In the genomic region with DNA sequence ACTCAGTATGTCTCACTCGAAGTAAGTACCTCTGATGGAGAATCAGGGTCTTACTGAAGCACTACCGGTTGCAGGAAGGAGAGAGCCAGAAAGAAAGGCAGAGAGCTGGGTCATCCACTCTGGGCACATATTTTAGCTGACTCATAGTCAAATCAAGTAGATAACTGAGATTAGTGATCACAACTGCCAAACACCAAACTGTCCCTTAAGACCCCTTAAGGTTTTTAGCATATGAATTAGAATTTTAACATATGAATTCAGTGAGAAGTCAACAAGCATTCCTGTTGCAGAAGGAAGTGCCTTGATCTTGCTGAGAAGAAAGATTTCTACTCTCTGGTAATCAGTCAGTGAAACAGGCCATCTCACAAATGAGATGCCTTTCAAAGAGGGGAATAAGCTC, we compare ENCODE assay signal across 26 mouse cellular contexts.
"Had no signal": no experiment of that assay in that cellular context is flagged by ENCODE, and none has a peak within 500 bp of the region (broad histone marks: within the 10 kb centered on the region; RNA-seq: fewer than 3 reads in every experiment).

No protein-coding gene starts in this region.

- H3K9me3 ChIP-seq: embryonic facial prominence, embryonic 12.5 days; embryonic facial prominence, embryonic 13.5 days; embryonic facial prominence, embryonic 15.5 days; forebrain, embryonic 10.5 days; forebrain, embryonic 12.5 days; forebrain, embryonic 13.5 days; forebrain, embryonic 15.5 days; heart, embryonic 10.5 days had no signal

- H3K9ac ChIP-seq: embryonic facial prominence, embryonic 12.5 days; embryonic facial prominence, embryonic 13.5 days; embryonic facial prominence, embryonic 15.5 days; forebrain, embryonic 12.5 days; forebrain, embryonic 13.5 days; forebrain, embryonic 15.5 days; forebrain, postnatal 0 days; heart, embryonic 12.5 days had no signal

- H3K36me3 ChIP-seq: embryonic facial prominence, embryonic 10.5 days; embryonic facial prominence, embryonic 12.5 days; embryonic facial prominence, embryonic 13.5 days; embryonic facial prominence, embryonic 15.5 days; forebrain, embryonic 10.5 days; forebrain, embryonic 12.5 days; forebrain, embryonic 15.5 days; heart, embryonic 10.5 days; heart, embryonic 12.5 days had no signal

- H3K4me3 ChIP-seq: embryonic facial prominence, embryonic 10.5 days; embryonic facial prominence, embryonic 12.5 days; embryonic facial prominence, embryonic 13.5 days; embryonic facial prominence, embryonic 15.5 days; erythroblast, embryonic 14.5 days; forebrain, embryonic 10.5 days; forebrain, embryonic 12.5 days; forebrain, embryonic 13.5 days; forebrain, embryonic 15.5 days; gastrocnemius, adult 2 months; heart, adult 2 months; heart, embryonic 10.5 days; heart, embryonic 12.5 days had no signal

- ATAC-seq: forebrain, embryonic 13.5 days; forebrain, embryonic 14.5 days; forebrain, embryonic 15.5 days; forebrain, embryonic 16.5 days; forebrain, postnatal 0 days had no signal

- DNase-seq: cerebellum, postnatal 14 days; cerebellum, postnatal 25 days; cerebellum, postnatal 36 days; embryo, embryonic 11 days; forebrain, postnatal 0 days; gastrocnemius, adult 2 months; gastrocnemius, postnatal 10 days; gastrocnemius, postnatal 14 days; gastrocnemius, postnatal 25 days; gastrocnemius, postnatal 36 days; heart, adult 11 months; heart, adult 18-20 months; heart, adult 2 months had no signal

- H3K27ac ChIP-seq: embryonic facial prominence, embryonic 10.5 days; embryonic facial prominence, embryonic 12.5 days; embryonic facial prominence, embryonic 13.5 days; embryonic facial prominence, embryonic 15.5 days; forebrain, embryonic 10.5 days; forebrain, embryonic 12.5 days; forebrain, embryonic 13.5 days; forebrain, embryonic 15.5 days; gastrocnemius, adult 2 months; heart, adult 2 months; heart, embryonic 10.5 days had no signal

- H3K4me1 ChIP-seq: embryonic facial prominence, embryonic 10.5 days; embryonic facial prominence, embryonic 12.5 days; embryonic facial prominence, embryonic 13.5 days; embryonic facial prominence, embryonic 15.5 days; forebrain, embryonic 10.5 days; forebrain, embryonic 12.5 days; forebrain, embryonic 13.5 days; forebrain, embryonic 15.5 days; heart, embryonic 10.5 days; heart, embryonic 12.5 days had no signal
